Mouse (Mus musculus): ENCODE results near the gene Rai2.

The Rai2 gene

GRCm38 (mm10) chrX:161716865-161717763 is at the start of gene Rai2:
Gene Rai2 (plus strand): TSS chrX:161717069.
- ATAC-seq (ENCODE audit: insufficient number of reproducible peaks, low FRiP score, low TSS enrichment): peak; percentile 47; the same call in 1 of the 2 replicates

GRCm38 (mm10) chrX:161689336-161689735 is 27.5 kb upstream of the Rai2 start:
- no peak for ATAC-seq (ENCODE audit: insufficient number of reproducible peaks, low FRiP score, low TSS enrichment)

GRCm38 (mm10) chrX:161716503-161716864 is 385 bp upstream of the Rai2 start:
- ATAC-seq (ENCODE audit: insufficient number of reproducible peaks, low FRiP score, low TSS enrichment): no peak

- no peak; the same call in 1 of the 2 replicates for ATAC-seq (ENCODE audit: insufficient number of reproducible peaks, low FRiP score, low TSS enrichment)
Observed at GRCm38 (mm10) chrX:161717764-161718382, 1.0 kb downstream of the Rai2 start.

GRCm38 (mm10) chrX:161718548-161718947 is 1.7 kb downstream of the Rai2 start:
- no peak for ATAC-seq (ENCODE audit: insufficient number of reproducible peaks, low FRiP score, low TSS enrichment)

- no peak for ATAC-seq (ENCODE audit: insufficient number of reproducible peaks, low FRiP score, low TSS enrichment)
Observed at GRCm38 (mm10) chrX:161721082-161721481, 4.2 kb downstream of the Rai2 start.

GRCm38 (mm10) chrX:161723391-161723808 is 6.5 kb downstream of the Rai2 start:
- no peak for ATAC-seq (ENCODE audit: insufficient number of reproducible peaks, low FRiP score, low TSS enrichment)

GRCm38 (mm10) chrX:161726257-161726656 is 9.4 kb downstream of the Rai2 start:
- no peak for ATAC-seq (ENCODE audit: insufficient number of reproducible peaks, low FRiP score, low TSS enrichment)

GRCm38 (mm10) chrX:161728507-161728906 is 11.6 kb downstream of the Rai2 start:
- ATAC-seq (ENCODE audit: insufficient number of reproducible peaks, low FRiP score, low TSS enrichment): no peak

GRCm38 (mm10) chrX:161730026-161730425 is 13.2 kb downstream of the Rai2 start:
- ATAC-seq (ENCODE audit: insufficient number of reproducible peaks, low FRiP score, low TSS enrichment): peak; percentile 84

GRCm38 (mm10) chrX:161731859-161732258 is 15.0 kb downstream of the Rai2 start:
- ATAC-seq (ENCODE audit: insufficient number of reproducible peaks, low FRiP score, low TSS enrichment): peak; percentile 59; the same call in 1 of the 2 replicates

- ATAC-seq (ENCODE audit: insufficient number of reproducible peaks, low FRiP score, low TSS enrichment): no peak
Observed at GRCm38 (mm10) chrX:161733581-161734309, 16.9 kb downstream of the Rai2 start.

- ATAC-seq (ENCODE audit: insufficient number of reproducible peaks, low FRiP score, low TSS enrichment): no peak
Observed at GRCm38 (mm10) chrX:161734310-161734676, 17.4 kb downstream of the Rai2 start.

- no peak for ATAC-seq (ENCODE audit: insufficient number of reproducible peaks, low FRiP score, low TSS enrichment)
Observed at GRCm38 (mm10) chrX:161739374-161739773, 22.5 kb downstream of the Rai2 start.

- ATAC-seq (ENCODE audit: insufficient number of reproducible peaks, low FRiP score, low TSS enrichment): no peak
Observed at GRCm38 (mm10) chrX:161743080-161743479, 26.2 kb downstream of the Rai2 start.

GRCm38 (mm10) chrX:161745296-161745695 is 28.4 kb downstream of the Rai2 start:
- ATAC-seq (ENCODE audit: insufficient number of reproducible peaks, low FRiP score, low TSS enrichment): peak; percentile 86

- ATAC-seq (ENCODE audit: insufficient number of reproducible peaks, low FRiP score, low TSS enrichment): no peak
Observed at GRCm38 (mm10) chrX:161747337-161747736, 30.5 kb downstream of the Rai2 start.

- ATAC-seq (ENCODE audit: insufficient number of reproducible peaks, low FRiP score, low TSS enrichment): no peak
Observed at GRCm38 (mm10) chrX:161753514-161753913, 36.6 kb downstream of the Rai2 start.

GRCm38 (mm10) chrX:161776321-161776962 is 59.6 kb downstream of the Rai2 start:
- no peak for ATAC-seq (ENCODE audit: insufficient number of reproducible peaks, low FRiP score, low TSS enrichment)

- ATAC-seq (ENCODE audit: insufficient number of reproducible peaks, low FRiP score, low TSS enrichment): no peak
Observed at GRCm38 (mm10) chrX:161780321-161781034, 63.6 kb downstream of the Rai2 start.

Measured in cerebellum, adult (tissue).